ENCODE assay signal across 8 mouse cellular contexts in the genomic region with DNA sequence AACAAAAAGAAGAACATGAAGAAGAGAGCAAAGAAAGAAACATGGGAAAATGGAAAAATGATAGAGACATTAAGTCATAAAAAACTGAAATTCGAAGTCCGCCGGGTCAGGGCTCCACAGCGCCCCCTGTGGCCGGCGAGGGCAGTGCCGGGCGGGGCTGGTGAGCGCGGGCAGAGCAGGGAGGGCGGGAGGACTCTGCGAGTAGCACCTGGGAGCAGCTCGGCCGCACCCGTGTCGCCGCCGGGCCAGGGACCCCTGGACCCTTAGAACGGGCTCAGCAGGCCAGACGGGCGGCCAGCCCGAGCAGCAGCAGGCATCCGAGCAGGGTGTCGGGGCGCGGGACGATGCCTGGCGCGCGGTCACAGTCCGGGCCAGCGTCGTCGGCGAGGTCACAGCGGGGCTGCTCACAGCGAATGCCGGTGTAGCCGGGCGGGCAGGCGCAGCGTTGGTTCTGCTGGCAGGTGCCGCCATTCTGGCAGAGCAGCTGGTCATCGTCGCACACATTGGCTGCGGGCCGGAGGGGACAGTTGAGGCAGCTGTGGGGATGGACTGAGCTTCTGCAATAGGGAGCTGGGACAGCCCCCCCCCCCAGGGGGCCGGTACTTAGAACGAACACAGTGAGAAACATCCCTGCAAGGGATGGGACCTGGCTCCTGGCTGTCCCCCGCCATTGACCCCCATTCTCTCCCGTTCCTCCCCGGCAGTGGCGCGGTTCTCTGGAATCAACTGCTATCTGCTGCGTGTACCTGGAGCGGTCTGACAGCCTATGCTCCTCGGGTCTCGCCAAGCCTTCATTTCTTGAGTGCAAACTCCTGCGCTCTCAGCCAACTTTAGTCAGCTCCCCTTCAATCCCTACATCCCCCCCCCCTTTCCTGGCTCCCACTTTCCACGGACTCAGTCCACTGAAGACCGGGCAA. TPM values are rescaled to one million over a fixed set of nuclear protein-coding genes. Genes with fewer than 3 reads are reported as not detected.
DNase-seq lines count a peak whose midpoint lies in the region; ATAC-seq and TF ChIP-seq lines count a peak whose summit lies in the region.

No protein-coding gene starts in this region.

- no peak for ATAC-seq in monocyte, adult 5-6 weeks (replicated peaks; ENCODE audit: insufficient number of reproducible peaks, low FRiP score, low TSS enrichment, poor library complexity, severe bottlenecking)
- no peak for ATAC-seq in limb, embryonic 15.5 days (ENCODE audit: insufficient number of reproducible peaks, low FRiP score, low TSS enrichment, low read depth)
- peak; percentile 54; the same call in 1 of the 2 replicates for ATAC-seq in midbrain, postnatal 0 days (ENCODE audit: low FRiP score)

- H3K9ac ChIP-seq in heart, adult 2 months (ENCODE audit: low read depth, low read length), result peak overlapping the region; percentile 67
- H3K9ac ChIP-seq in limb, embryonic 15.5 days, result peak overlapping the region; percentile 23; the same call in 1 of the 2 replicates
- H3K9ac ChIP-seq in midbrain, postnatal 0 days (replicated peaks; ENCODE audit: low read length, poor library complexity, severe bottlenecking), result peak overlapping the region; percentile 50

- peak; percentile 49 to 80 for DNase-seq in monocyte, adult 2 months (ENCODE audit: low read depth in 1 of 2, low spot score in 2 of 2)
- peak; percentile 46 for DNase-seq in embryo, embryonic 11.5 days (ENCODE audit: low read depth, low spot score)
- DNase-seq in heart, adult 2 months, result peak; percentile 80 to 91
- peak; percentile 70 for DNase-seq in kidney, adult 2 months
- DNase-seq in midbrain, postnatal 0 days (ENCODE audit: low spot score), result peak; percentile 44
- DNase-seq in spleen, postnatal 4 days (ENCODE audit: low spot score in 2 of 2), result peak; percentile 78 to 94

- H3K27ac ChIP-seq in heart, adult 2 months, result no peak overlapping the region; the same call in 1 of the 2 replicates
- no peak overlapping the region for H3K27ac ChIP-seq in kidney, adult 2 months (ENCODE audit: insufficient read depth, low read depth, low read length)
- H3K27ac ChIP-seq in limb, embryonic 15.5 days, result no peak overlapping the region
- H3K27ac ChIP-seq in midbrain, postnatal 0 days (ENCODE audit: low read depth, low read length), result no peak overlapping the region

- H3K9me3 ChIP-seq in limb, embryonic 15.5 days, result no peaks in the 10 kb centered on the region
- H3K9me3 ChIP-seq in midbrain, postnatal 0 days (ENCODE audit: low read length), result no peaks in the 10 kb centered on the region

- WGBS in heart, adult 2 months, result 3% methylated on average over 61 of the region's 61 CpGs
- WGBS in kidney, adult 2 months, result 3% methylated on average over 61 of the region's 61 CpGs
- 2% methylated on average over 59 of the region's 61 CpGs for WGBS in limb, embryonic 15.5 days
- WGBS in midbrain, postnatal 0 days, result 2% methylated on average over 54 of the region's 61 CpGs

- intact Hi-C loops in heart, adult 2 months (cut with DNase I), result loop anchor here (5.0 kb wide), 1 partner anchor 407 kb away; no protein-coding TSS in a partner anchor

- peaks cover 4% of the 10 kb centered on the region; the same call in 1 of the 2 replicates for H3K4me1 ChIP-seq in heart, adult 2 months (ENCODE audit: control insufficient read depth, insufficient read depth, low read length)
- 0 out of 2 replicates have a peak, but pooled peaks cover 5% of the 10 kb centered on the region for H3K4me1 ChIP-seq in kidney, adult 2 months (ENCODE audit: control insufficient read depth, insufficient read depth, low read length)
- H3K4me1 ChIP-seq in limb, embryonic 15.5 days, result peaks cover 14% of the 10 kb centered on the region
- 0 out of 2 replicates have a peak, but pooled peaks cover 3% of the 10 kb centered on the region for H3K4me1 ChIP-seq in midbrain, postnatal 0 days (ENCODE audit: insufficient read depth, low read length)

- peak overlapping the region; percentile 100 for H3K4me2 ChIP-seq in limb, embryonic 15.5 days
- peak overlapping the region; percentile 96 for H3K4me2 ChIP-seq in midbrain, postnatal 0 days (ENCODE audit: low read depth, low read length, poor library complexity, severe bottlenecking)

- TF ChIP-seq CTCF in heart, adult 2 months (IDR thresholded peaks at IDR 0.05), result no peak; the same call in 1 of the 2 replicates
- peak; percentile 76 for TF ChIP-seq CTCF in kidney, adult 2 months (conservative IDR thresholded peaks at IDR 0.05; ENCODE audit: insufficient read depth, insufficient read length, low read depth, low read length)
- peak; percentile 91 for TF ChIP-seq CTCF in midbrain, postnatal 0 days (IDR thresholded peaks at IDR 0.05)

- no peaks in the 10 kb centered on the region for H3K36me3 ChIP-seq in heart, adult 2 months (ENCODE audit: control insufficient read depth, insufficient read depth, low read length)
- no peaks in the 10 kb centered on the region for H3K36me3 ChIP-seq in kidney, adult 2 months (ENCODE audit: control insufficient read depth, insufficient read depth, low read length)
- no peaks in the 10 kb centered on the region for H3K36me3 ChIP-seq in limb, embryonic 15.5 days
- no peaks in the 10 kb centered on the region for H3K36me3 ChIP-seq in midbrain, postnatal 0 days (ENCODE audit: insufficient read depth, low read length)

- H3K4me3 ChIP-seq in heart, adult 2 months, result peak overlapping the region; percentile 53
- H3K4me3 ChIP-seq in kidney, adult 2 months (ENCODE audit: insufficient read depth, low read depth, low read length), result peak overlapping the region; percentile 41
- peak overlapping the region; percentile 50 for H3K4me3 ChIP-seq in limb, embryonic 15.5 days
- peak overlapping the region; percentile 48 for H3K4me3 ChIP-seq in midbrain, postnatal 0 days (ENCODE audit: low read depth, low read length)

- TF ChIP-seq POLR2A in heart, adult 2 months (IDR thresholded peaks at IDR 0.05; ENCODE audit: insufficient read depth, low read depth, low read length), result no peak
- no peak for TF ChIP-seq POLR2A in kidney, adult 2 months (IDR thresholded peaks at IDR 0.05; ENCODE audit: low read depth, low read length)

- H3K79me2 ChIP-seq in heart, adult 2 months (replicated peaks; ENCODE audit: control insufficient read depth, insufficient read depth, low read length), result no peaks in the 10 kb centered on the region

- TF ChIP-seq EP300 in heart, adult 2 months (IDR thresholded peaks at IDR 0.05; ENCODE audit: insufficient read depth, low read depth, low read length), result no peak

- H3K27me3 ChIP-seq in heart, adult 2 months (ENCODE audit: control insufficient read depth, insufficient read depth, low read length), result 0 out of 2 replicates have a peak, but pooled peaks cover 3% of the 10 kb centered on the region
- H3K27me3 ChIP-seq in kidney, adult 2 months (replicated peaks; ENCODE audit: control insufficient read depth, insufficient read depth, low read length), result no peaks in the 10 kb centered on the region
- H3K27me3 ChIP-seq in limb, embryonic 15.5 days, result peaks cover 36% of the 10 kb centered on the region
- no peaks in the 10 kb centered on the region for H3K27me3 ChIP-seq in midbrain, postnatal 0 days (ENCODE audit: insufficient read depth, low read length)

RNA-seq across cellular contexts. Expression of a gene that starts 58.0 kb away (rescaled TPM):
- 7.1 to 27.7 TPM (median 7.5 TPM) in 3 replicates for total RNA-seq in monocyte, adult 5-6 weeks (2017)
- 1 to 10 TPM; 7.0 to 7.9 TPM for total RNA-seq in heart, adult 2 months (2021)
- 9.7 and 17.1 TPM in 2 replicates for polyA plus RNA-seq in heart, adult 2 months (2012; rRNA removed)
- 18.2 and 23.2 TPM in 2 replicates for polyA plus RNA-seq in kidney, adult 2 months (2012; rRNA removed)
- polyA plus RNA-seq in limb, embryonic 15.5 days (2015; fragmentation: Nextera tagmentation; extraction: Ambion mirVana), result 0.45 and 0.55 TPM in 2 replicates
- total RNA-seq in midbrain, postnatal 0 days (2014; rRNA removed), result 52.4 and 52.6 TPM in 2 replicates
- 7.9 and 8.7 TPM in 2 replicates for polyA plus RNA-seq in midbrain, postnatal 0 days (2015; fragmentation: Nextera tagmentation; extraction: Ambion mirVana)
